ENCODE assay signal across 11 mouse cellular contexts in genomic region chr17:29884596-29884995, GRCm38 (mm10).
DNase-seq lines count a peak whose midpoint lies in the region; ATAC-seq and TF ChIP-seq lines count a peak whose summit lies in the region.
"Had no signal": no experiment of that assay in that cellular context is flagged by ENCODE, and none has a peak within 500 bp of the region (broad histone marks: within the 10 kb centered on the region; RNA-seq: fewer than 3 reads in every experiment).

No protein-coding gene starts in this region.

- H3K36me3 ChIP-seq in stomach, embryonic 15.5 days, result no peaks in the 10 kb centered on the region
- H3K36me3 ChIP-seq in stomach, postnatal 0 days (ENCODE audit: control insufficient read depth, insufficient read depth, low read length), result no peaks in the 10 kb centered on the region
- no peaks in the 10 kb centered on the region for H3K36me3 ChIP-seq in hindbrain, embryonic 10.5 days
- H3K36me3 ChIP-seq in midbrain, embryonic 13.5 days, result no peaks in the 10 kb centered on the region

- H3K9me3 ChIP-seq in stomach, embryonic 15.5 days, result no peaks in the 10 kb centered on the region
- no peaks in the 10 kb centered on the region for H3K9me3 ChIP-seq in stomach, postnatal 0 days (ENCODE audit: control insufficient read depth, low read length)
- no peaks in the 10 kb centered on the region for H3K9me3 ChIP-seq in hindbrain, embryonic 10.5 days
- no peaks in the 10 kb centered on the region for H3K9me3 ChIP-seq in midbrain, embryonic 13.5 days

- peaks cover 43% of the 10 kb centered on the region for H3K27me3 ChIP-seq in stomach, embryonic 15.5 days (replicated peaks)
- H3K27me3 ChIP-seq in stomach, postnatal 0 days (ENCODE audit: control insufficient read depth, insufficient read depth, low read length), result no peaks in the 10 kb centered on the region
- H3K27me3 ChIP-seq in hindbrain, embryonic 10.5 days (ENCODE audit: insufficient read depth, poor library complexity, severe bottlenecking), result peaks cover 64% of the 10 kb centered on the region
- H3K27me3 ChIP-seq in midbrain, embryonic 13.5 days, result peaks cover 3% of the 10 kb centered on the region; the same call in 1 of the 2 replicates

- ATAC-seq in stomach, embryonic 15.5 days (ENCODE audit: insufficient read depth, low FRiP score, low read depth), result no peak
- no peak for ATAC-seq in stomach, postnatal 0 days (ENCODE audit: low FRiP score, low TSS enrichment)
- no peak for ATAC-seq in midbrain, embryonic 13.5 days

- 57% methylated on average over 6 of the region's 6 CpGs for WGBS in stomach, embryonic 15.5 days
- WGBS in stomach, postnatal 0 days, result 53% methylated on average over 6 of the region's 6 CpGs
- WGBS in hindbrain, embryonic 10.5 days, result 27% methylated on average over 6 of the region's 6 CpGs
- WGBS in midbrain, embryonic 13.5 days, result 23% methylated on average over 6 of the region's 6 CpGs

- no peak overlapping the region for H3K9ac ChIP-seq in stomach, embryonic 15.5 days
- H3K9ac ChIP-seq in stomach, postnatal 0 days (ENCODE audit: low read length), result no peak overlapping the region
- peak overlapping the region; percentile 92 for H3K9ac ChIP-seq in midbrain, embryonic 13.5 days (replicated peaks)

- DNase-seq in stomach, postnatal 0 days (ENCODE audit: low spot score), result no peak
- DNase-seq in hindbrain, embryonic 10.5 days (ENCODE audit: low spot score), result no peak
- DNase-seq in layer of hippocampus, adult 8-10 months (ENCODE audit: low spot score in 2 of 2), result no peak
- no peak for DNase-seq in heart, postnatal 25 days (ENCODE audit: low spot score)
- DNase-seq in layer of hippocampus, postnatal 10 days (ENCODE audit: low spot score in 2 of 2), result no peak
- DNase-seq: kidney, adult 11 months; layer of hippocampus, adult 9-11 months; lung, adult 2 months; right cerebral cortex, postnatal 25 days had no signal

- H3K4me2 ChIP-seq in stomach, embryonic 15.5 days, result 0 out of 2 replicates have a peak overlapping the region, but pooled peaks have one; percentile 21
- no peak overlapping the region for H3K4me2 ChIP-seq in stomach, postnatal 0 days (replicated peaks; ENCODE audit: low read depth)
- H3K4me2 ChIP-seq in midbrain, embryonic 13.5 days (replicated peaks), result peak overlapping the region; percentile 84

- no peak for TF ChIP-seq EP300 in stomach, postnatal 0 days (optimal IDR thresholded peaks at IDR 0.05)

- no peak for TF ChIP-seq CTCF in stomach, postnatal 0 days (IDR thresholded peaks at IDR 0.05; ENCODE audit: low read depth)

- intact Hi-C loops in heart, postnatal 25 days (cut with DNase I), result loop anchor here (10.0 kb wide), 1 partner anchor 570 kb away; no protein-coding TSS in a partner anchor

- H3K4me1 ChIP-seq in stomach, embryonic 15.5 days, result peaks cover 31% of the 10 kb centered on the region
- H3K4me1 ChIP-seq in stomach, postnatal 0 days (replicated peaks; ENCODE audit: control insufficient read depth, insufficient read depth), result peaks cover 8% of the 10 kb centered on the region; the same call in 1 of the 2 replicates
- peaks cover 71% of the 10 kb centered on the region for H3K4me1 ChIP-seq in hindbrain, embryonic 10.5 days (replicated peaks)
- H3K4me1 ChIP-seq in midbrain, embryonic 13.5 days (replicated peaks), result peaks cover 77% of the 10 kb centered on the region

- H3K27ac ChIP-seq in stomach, embryonic 15.5 days, result no peak overlapping the region
- H3K27ac ChIP-seq in stomach, postnatal 0 days (replicated peaks), result no peak overlapping the region
- H3K27ac ChIP-seq in hindbrain, embryonic 10.5 days, result peak overlapping the region; percentile 50; the same call in 1 of the 2 replicates
- peak overlapping the region; percentile 91 for H3K27ac ChIP-seq in midbrain, embryonic 13.5 days

- no peak overlapping the region for H3K4me3 ChIP-seq in stomach, embryonic 15.5 days (replicated peaks)
- H3K4me3 ChIP-seq in stomach, postnatal 0 days (ENCODE audit: low read depth, low read length), result no peak overlapping the region
- H3K4me3 ChIP-seq in hindbrain, embryonic 10.5 days, result peak overlapping the region; percentile 74
- peak overlapping the region; percentile 67 for H3K4me3 ChIP-seq in midbrain, embryonic 13.5 days (replicated peaks)

Comparison
In these comparisons a context has a peak if more than half of its experiments do, and no peak if none do; other contexts are left out.
1. H3K27ac ChIP-seq: peak in hindbrain, embryonic 10.5 days (single experiment) and midbrain, embryonic 13.5 days (single experiment); none in stomach, embryonic 15.5 days (single experiment) and stomach, postnatal 0 days (single experiment).
2. H3K4me3 ChIP-seq: peak in hindbrain, embryonic 10.5 days (single experiment) and midbrain, embryonic 13.5 days (single experiment); none in stomach, embryonic 15.5 days (single experiment) and stomach, postnatal 0 days (single experiment).